Mouse (Mus musculus) lung, postnatal 0 days (tissue): ENCODE results near the gene Prkag3. TPM values are rescaled to one million over a fixed set of nuclear protein-coding genes. Genes with fewer than 3 reads are reported as not detected.

Experiments
- ATAC-seq: fragments of 200-750 bp; cut with Nextera tagmentation; 2 replicates; pipeline ENCODE4 v1.8.0; 2017; ENCODE audit warnings: moderate library complexity
- DNase-seq: peaks from one replicate; pipeline ENCODE4 v3.0.0-alpha.2; 2016; ENCODE audit warnings: low spot score
- H3K27ac ChIP-seq: fragments of 300-500 bp; sonication (generic); 2 replicates; pipeline ENCODE4 v1.5.1; 2014; ENCODE audit warnings: antibody characterized with exemption, mild to moderate bottlenecking, low read length, mixed read lengths
- H3K27me3 ChIP-seq: fragments of 300-500 bp; sonication (generic); replicated peaks from 2 replicates; pipeline ENCODE4 v1.6.1; 2014; ENCODE audit warnings: low read length, mixed read lengths; ENCODE audit not compliant: insufficient read depth
- H3K36me3 ChIP-seq: fragments of 300-500 bp; sonication (generic); 2 replicates; pipeline ENCODE4 v1.6.1; 2014; ENCODE audit warnings: low read length, mixed read lengths; ENCODE audit not compliant: insufficient read depth
- H3K4me1 ChIP-seq: fragments of 300-500 bp; sonication (generic); 2 replicates; pipeline ENCODE4 v1.6.1; 2014; ENCODE audit warnings: antibody characterized with exemption, low read depth, low read length, mixed read lengths; ENCODE audit not compliant: insufficient read depth
- H3K4me2 ChIP-seq: fragments of 300-500 bp; sonication (generic); replicated peaks from 2 replicates; pipeline ENCODE4 v1.6.1; 2014; ENCODE audit warnings: low read depth, mild to moderate bottlenecking, low read length, moderate library complexity, mixed read lengths
- H3K4me3 ChIP-seq: fragments of 300-500 bp; sonication (generic); 2 replicates; pipeline ENCODE4 v1.5.1; 2014; ENCODE audit warnings: low read depth, low read length
- H3K9ac ChIP-seq: fragments of 300-500 bp; sonication (generic); replicated peaks from 2 replicates; pipeline ENCODE4 v1.6.1; 2014; ENCODE audit warnings: low read depth, mild to moderate bottlenecking
- H3K9me3 ChIP-seq: fragments of 300-500 bp; sonication (generic); 2 replicates; pipeline ENCODE4 v1.6.1; 2016; ENCODE audit warnings: low read length, mixed read lengths
- CTCF ChIP-seq: IDR thresholded peaks from 2 replicates; pipeline ENCODE4 v1.5.1; 2016; ENCODE audit warnings: antibody characterized with exemption, mild to moderate bottlenecking
- EP300 ChIP-seq: IDR thresholded peaks from 2 replicates; pipeline ENCODE4 v1.6.1; 2016; ENCODE audit warnings: antibody characterized with exemption, mild to moderate bottlenecking, control low read depth
- WGBS: fragments of 180-500 bp; shearing (Covaris S2); extraction: QIAGEN DNeasy Blood & Tissue Kit; methylation state at CpG from one replicate; pipeline ENCODE4 v1.1.7; 2014; 5-methylcytosine and 5-hydroxymethylcytosine counted together
- polyA plus RNA-seq: library from polyadenylated mRNA; unstranded; fragments of >200 nt; fragmentation: Nextera tagmentation; extraction: Ambion mirVana; gene quantifications from 2 replicates; pipeline ENCODE4 v1.2.1, GENCODE M21; 2015

The Prkag3 gene
- 2.6 and 4.6 TPM in 2 replicates for polyA plus RNA-seq

- TF ChIP-seq CTCF (peak; percentile 68), EP300 (no peak)
Measured at GRCm38 (mm10) chr1:74748643-74749271, at the start of gene Prkag3. Gene Prkag3 (minus strand): TSS chr1:74749221.

GRCm38 (mm10) chr1:74797459-74797858, 48.4 kb upstream of the Prkag3 start:
- H3K4me3 ChIP-seq: no peak overlapping the region
- TF ChIP-seq EP300 (no peak), CTCF (no peak)
- WGBS: 16% methylated on average over 5 of the region's 5 CpGs
- peaks cover 80% of the 10 kb centered on the region for H3K27me3 ChIP-seq
- no peak overlapping the region for H3K4me2 ChIP-seq
- no peak overlapping the region for H3K9ac ChIP-seq
- no peaks in the 10 kb centered on the region; the same call in 1 of the 2 replicates for H3K9me3 ChIP-seq
- no peak overlapping the region for H3K27ac ChIP-seq
- H3K36me3 ChIP-seq: no peaks in the 10 kb centered on the region
- H3K4me1 ChIP-seq: no peaks in the 10 kb centered on the region
- no peak for DNase-seq
- 0 out of 2 replicates have a peak, but pooled peaks have one; percentile 14 for ATAC-seq

More at GRCm38 (mm10) chr1:74748643-74749271, at the start of gene Prkag3:
- Histone ChIP-seq H3K4me2 (peak within 1 kb of the TSS; percentile 59), H3K9me3 (no peaks in the 10 kb centered on the region), H3K27me3 (no peaks in the 10 kb centered on the region), H3K27ac (peak within 1 kb of the TSS; percentile 27; the same call in 1 of the 2 replicates), H3K9ac (no peak within 1 kb of the TSS; the same call in 1 of the 2 replicates), H3K36me3 (no peaks in the 10 kb centered on the region), H3K4me3 (peak within 1 kb of the TSS; percentile 28; the same call in 1 of the 2 replicates), H3K4me1 (no peaks in the 10 kb centered on the region)
- 8% methylated on average over 30 of the region's 30 CpGs for WGBS
- DNase-seq (peak; percentile 77), ATAC-seq (peak; percentile 80)

- WGBS: 3% methylated on average over 7 of the region's 11 CpGs
- TF ChIP-seq EP300 (no peak), CTCF (no peak)
- no peaks in the 10 kb centered on the region for H3K36me3 ChIP-seq
- H3K27ac ChIP-seq: no peak overlapping the region
- no peak overlapping the region for H3K4me2 ChIP-seq
- H3K9me3 ChIP-seq: no peaks in the 10 kb centered on the region
- no peaks in the 10 kb centered on the region for H3K4me1 ChIP-seq
- H3K9ac ChIP-seq: no peak overlapping the region
- H3K27me3 ChIP-seq: peaks cover 81% of the 10 kb centered on the region
- no peak overlapping the region for H3K4me3 ChIP-seq
- DNase-seq (no peak), ATAC-seq (no peak)
Measured at GRCm38 (mm10) chr1:74795145-74795529, 46.1 kb upstream of the Prkag3 start.

- no peaks in the 10 kb centered on the region for H3K4me1 ChIP-seq
- peaks cover 79% of the 10 kb centered on the region for H3K27me3 ChIP-seq
- H3K4me3 ChIP-seq: no peak overlapping the region
- no peaks in the 10 kb centered on the region for H3K36me3 ChIP-seq
- DNase-seq (no peak), ATAC-seq (no peak)
- no peak overlapping the region for H3K9ac ChIP-seq
- no peak for TF ChIP-seq EP300
- TF ChIP-seq CTCF: no peak
- 2% methylated on average over 31 of the region's 38 CpGs for WGBS
- no peak overlapping the region for H3K27ac ChIP-seq
- no peaks in the 10 kb centered on the region for H3K9me3 ChIP-seq
- H3K4me2 ChIP-seq: peak overlapping the region; percentile 19; the same call in 1 of the 2 replicates
Measured at GRCm38 (mm10) chr1:74794487-74795144, 45.6 kb upstream of the Prkag3 start.

GRCm38 (mm10) chr1:74792831-74793660, 44.0 kb upstream of the Prkag3 start:
- no peak for ATAC-seq
- Histone ChIP-seq H3K27me3 (peaks cover 79% of the 10 kb centered on the region), H3K4me1 (no peaks in the 10 kb centered on the region), H3K4me2 (no peak overlapping the region), H3K27ac (no peak overlapping the region), H3K4me3 (no peak overlapping the region), H3K9me3 (no peaks in the 10 kb centered on the region), H3K9ac (no peak overlapping the region), H3K36me3 (no peaks in the 10 kb centered on the region)
- TF ChIP-seq CTCF (no peak), EP300 (no peak)
- 14% methylated on average over 19 of the region's 19 CpGs for WGBS
- DNase-seq: no peak

GRCm38 (mm10) chr1:74791249-74791648, 42.2 kb upstream of the Prkag3 start, which contains the start of gene Wnt10a:
Gene Wnt10a (plus strand): TSS chr1:74791516.
- Histone ChIP-seq H3K4me2 (peak within 1 kb of the TSS; percentile 47), H3K9me3 (no peaks in the 10 kb centered on the region), H3K4me1 (no peaks in the 10 kb centered on the region), H3K27ac (no peak within 1 kb of the TSS), H3K27me3 (peaks cover 79% of the 10 kb centered on the region), H3K36me3 (no peaks in the 10 kb centered on the region), H3K9ac (no peak within 1 kb of the TSS), H3K4me3 (peak within 1 kb of the TSS; percentile 23)
- ATAC-seq: peak; percentile 13; the same call in 1 of the 2 replicates
- no peak for TF ChIP-seq CTCF
- no peak for DNase-seq
- 6% methylated on average over 8 of the region's 11 CpGs for WGBS
